Mouse (Mus musculus) heart, embryonic 15.5 days (tissue): ENCODE results near the gene Fut9. TPM values are rescaled to one million over a fixed set of nuclear protein-coding genes. Genes with fewer than 3 reads are reported as not detected.

Experiments
- ATAC-seq: fragments of 200-750 bp; cut with Nextera tagmentation; replicated peaks from 2 replicates; pipeline ENCODE4 v1.8.0; 2017; ENCODE audit warnings: low read depth, moderate TSS enrichment; ENCODE audit not compliant: insufficient number of reproducible peaks, insufficient read depth, low FRiP score
- H3K27ac ChIP-seq: fragments of 300-500 bp; sonication (generic); 2 replicates; pipeline ENCODE4 v1.5.1; 2015; ENCODE audit warnings: mild to moderate bottlenecking, inconsistent platforms
- H3K27me3 ChIP-seq: fragments of 300-500 bp; sonication (generic); 2 replicates; pipeline ENCODE4 v1.6.1; 2015; ENCODE audit warnings: inconsistent platforms
- H3K36me3 ChIP-seq: fragments of 300-500 bp; sonication (generic); 2 replicates; pipeline ENCODE4 v1.6.1; 2015; ENCODE audit warnings: mild to moderate bottlenecking, inconsistent platforms
- H3K4me1 ChIP-seq: fragments of 300-500 bp; sonication (generic); replicated peaks from 2 replicates; pipeline ENCODE4 v1.6.1; 2015; ENCODE audit warnings: inconsistent platforms
- H3K4me2 ChIP-seq: fragments of 300-500 bp; sonication (generic); 2 replicates; pipeline ENCODE4 v1.6.1; 2015; ENCODE audit warnings: inconsistent platforms, mild to moderate bottlenecking, moderate library complexity
- H3K4me3 ChIP-seq: fragments of 300-500 bp; sonication (generic); 2 replicates; pipeline ENCODE4 v1.5.1; 2015; ENCODE audit warnings: mild to moderate bottlenecking, inconsistent platforms
- H3K9ac ChIP-seq: fragments of 300-500 bp; sonication (generic); 2 replicates; pipeline ENCODE4 v1.6.1; 2015; ENCODE audit warnings: mild to moderate bottlenecking, inconsistent platforms
- H3K9me3 ChIP-seq: fragments of 300-500 bp; sonication (generic); replicated peaks from 2 replicates; pipeline ENCODE4 v1.6.1; 2016; ENCODE audit warnings: inconsistent platforms
- WGBS: fragments of 180-500 bp; shearing (Covaris S2); methylation state at CpG from one replicate; pipeline ENCODE4 v1.1.7; 2015; ENCODE audit warnings: mixed read lengths; 5-methylcytosine and 5-hydroxymethylcytosine counted together
- polyA plus RNA-seq: library from polyadenylated mRNA; unstranded; fragments of >200 nt; fragmentation: Nextera tagmentation; extraction: Ambion mirVana; gene quantifications from 2 replicates; pipeline ENCODE4 v1.2.1, GENCODE M21; 2015

Fut9 gene
- polyA plus RNA-seq, 1 experiment from 2014 or later, result 0.06 TPM

DNA sequence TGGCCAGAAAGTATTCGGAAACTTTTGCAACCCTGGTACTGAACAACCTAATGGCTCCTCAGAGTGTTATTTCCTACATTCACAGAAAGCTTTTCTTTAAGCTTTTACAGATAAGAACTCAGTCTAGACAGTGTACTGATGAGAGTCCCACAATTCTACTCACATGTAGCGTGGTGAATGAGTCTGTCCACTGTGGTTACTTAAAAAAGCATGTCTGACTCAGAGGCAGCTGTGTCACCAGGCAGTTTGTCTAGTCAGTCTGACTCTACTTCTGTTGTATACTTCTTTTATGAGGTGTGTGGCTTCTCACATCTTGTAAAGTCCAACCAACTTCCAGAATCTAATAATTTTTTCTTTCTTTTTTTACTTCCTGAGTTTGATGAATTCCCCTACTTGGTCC lies 154.5 kb downstream of the Fut9 start:
- Histone ChIP-seq H3K27ac (no peak overlapping the region), H3K4me3 (no peak overlapping the region), H3K4me2 (no peak overlapping the region), H3K9me3 (no peaks in the 10 kb centered on the region), H3K9ac (no peak overlapping the region), H3K27me3 (no peaks in the 10 kb centered on the region), H3K36me3 (no peaks in the 10 kb centered on the region), H3K4me1 (no peaks in the 10 kb centered on the region)
- 56% methylated on average over 2 of the region's 2 CpGs for WGBS
- ATAC-seq, result no peak

- 83% methylated on average over 4 of the region's 4 CpGs for WGBS
These were observed 158.1 kb downstream of the Fut9 start for GRCm38 (mm10) chr4:25641993-25642392.

GRCm38 (mm10) chr4:25633262-25633661 lies 166.8 kb downstream of the Fut9 start:
- no peak overlapping the region for H3K4me2 ChIP-seq
- no peak overlapping the region for H3K4me3 ChIP-seq
- H3K4me1 ChIP-seq, result no peaks in the 10 kb centered on the region
- WGBS, result 73% methylated on average over 2 of the region's 2 CpGs
- no peak for ATAC-seq
- no peak overlapping the region for H3K27ac ChIP-seq
- H3K27me3 ChIP-seq, result no peaks in the 10 kb centered on the region
- H3K9me3 ChIP-seq, result no peaks in the 10 kb centered on the region
- no peak overlapping the region for H3K9ac ChIP-seq
- H3K36me3 ChIP-seq, result no peaks in the 10 kb centered on the region

More at GRCm38 (mm10) chr4:25641993-25642392, 158.1 kb downstream of the Fut9 start:
- no peak overlapping the region for H3K27ac ChIP-seq
- H3K4me2 ChIP-seq, result no peak overlapping the region
- H3K36me3 ChIP-seq, result no peaks in the 10 kb centered on the region
- no peak overlapping the region for H3K9ac ChIP-seq
- H3K9me3 ChIP-seq, result no peaks in the 10 kb centered on the region
- H3K4me1 ChIP-seq, result no peaks in the 10 kb centered on the region
- ATAC-seq, result no peak
- H3K4me3 ChIP-seq, result no peak overlapping the region
- H3K27me3 ChIP-seq, result no peaks in the 10 kb centered on the region

- H3K27me3 ChIP-seq, result no peaks in the 10 kb centered on the region
- no peak overlapping the region for H3K4me2 ChIP-seq
- 66% methylated on average over 5 of the region's 5 CpGs for WGBS
- no peaks in the 10 kb centered on the region for H3K9me3 ChIP-seq
- H3K36me3 ChIP-seq, result no peaks in the 10 kb centered on the region
- no peak overlapping the region for H3K4me3 ChIP-seq
- no peak for ATAC-seq
- no peak overlapping the region for H3K27ac ChIP-seq
- H3K9ac ChIP-seq, result no peak overlapping the region
- H3K4me1 ChIP-seq, result no peaks in the 10 kb centered on the region
These were observed 171.9 kb downstream of the Fut9 start for GRCm38 (mm10) chr4:25628113-25628512.

GRCm38 (mm10) chr4:25627467-25627866 lies 172.6 kb downstream of the Fut9 start:
- Histone ChIP-seq H3K27ac (no peak overlapping the region), H3K27me3 (no peaks in the 10 kb centered on the region), H3K9ac (no peak overlapping the region), H3K4me2 (no peak overlapping the region), H3K36me3 (no peaks in the 10 kb centered on the region), H3K4me3 (no peak overlapping the region), H3K9me3 (no peaks in the 10 kb centered on the region), H3K4me1 (no peaks in the 10 kb centered on the region)
- WGBS, result 95% methylated on average over 9 of the region's 9 CpGs
- ATAC-seq, result no peak

GRCm38 (mm10) chr4:25627039-25627438 lies 173.0 kb downstream of the Fut9 start:
- Histone ChIP-seq H3K9me3 (no peaks in the 10 kb centered on the region), H3K27ac (no peak overlapping the region), H3K9ac (no peak overlapping the region), H3K4me3 (no peak overlapping the region), H3K36me3 (no peaks in the 10 kb centered on the region), H3K4me1 (no peaks in the 10 kb centered on the region), H3K4me2 (no peak overlapping the region), H3K27me3 (no peaks in the 10 kb centered on the region)
- no peak for ATAC-seq
- 42% methylated on average over 1 of the region's 1 CpGs for WGBS

DNA sequence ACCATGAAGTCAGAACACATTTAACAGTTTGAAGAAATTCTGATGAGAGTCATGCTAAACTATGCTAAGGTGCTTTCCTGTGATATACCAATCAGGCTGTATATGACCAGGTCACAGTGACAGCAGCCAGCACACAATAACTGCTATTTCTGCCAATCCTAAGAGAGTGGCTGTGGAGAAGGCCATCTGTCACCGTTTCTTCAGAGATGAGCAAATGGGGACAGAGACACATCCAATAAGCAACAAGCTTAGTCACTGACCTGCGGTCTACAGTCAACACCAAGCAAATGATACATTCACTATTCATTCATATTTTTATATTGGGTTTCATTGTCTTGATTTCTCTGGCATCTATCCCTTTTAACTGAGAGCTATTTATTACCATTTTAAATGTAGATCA lies 176.9 kb downstream of the Fut9 start:
- no peak overlapping the region for H3K4me2 ChIP-seq
- no peak for ATAC-seq
- H3K4me3 ChIP-seq, result no peak overlapping the region
- no peaks in the 10 kb centered on the region for H3K4me1 ChIP-seq
- H3K27ac ChIP-seq, result no peak overlapping the region
- no peaks in the 10 kb centered on the region for H3K36me3 ChIP-seq
- H3K9me3 ChIP-seq, result no peaks in the 10 kb centered on the region
- no peak overlapping the region for H3K9ac ChIP-seq
- H3K27me3 ChIP-seq, result no peaks in the 10 kb centered on the region
- 68% methylated on average over 2 of the region's 2 CpGs for WGBS

DNA sequence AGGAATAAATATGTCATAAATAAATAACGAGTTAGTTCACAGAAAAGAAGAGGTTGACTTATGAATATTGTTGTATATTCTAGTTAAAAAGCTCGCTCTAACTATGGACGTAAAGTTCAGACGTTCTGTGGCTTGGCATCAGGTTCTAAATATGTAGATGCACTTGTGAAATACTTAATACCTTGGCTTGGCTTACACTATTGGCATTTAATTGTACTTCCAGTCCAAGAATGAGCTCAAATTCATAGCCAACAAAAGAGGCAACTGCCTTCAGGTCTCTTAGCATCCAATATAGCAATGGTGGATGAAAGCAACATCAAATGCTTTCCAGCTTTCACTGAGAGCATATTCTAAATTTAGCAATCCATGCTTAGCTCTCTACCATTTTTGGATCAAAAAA lies 182.7 kb downstream of the Fut9 start:
- Histone ChIP-seq H3K4me3 (no peak overlapping the region), H3K9me3 (no peaks in the 10 kb centered on the region), H3K27ac (no peak overlapping the region), H3K9ac (no peak overlapping the region), H3K27me3 (no peaks in the 10 kb centered on the region), H3K4me1 (no peaks in the 10 kb centered on the region), H3K4me2 (no peak overlapping the region), H3K36me3 (no peaks in the 10 kb centered on the region)
- 75% methylated on average over 4 of the region's 4 CpGs for WGBS
- ATAC-seq, result no peak

DNA sequence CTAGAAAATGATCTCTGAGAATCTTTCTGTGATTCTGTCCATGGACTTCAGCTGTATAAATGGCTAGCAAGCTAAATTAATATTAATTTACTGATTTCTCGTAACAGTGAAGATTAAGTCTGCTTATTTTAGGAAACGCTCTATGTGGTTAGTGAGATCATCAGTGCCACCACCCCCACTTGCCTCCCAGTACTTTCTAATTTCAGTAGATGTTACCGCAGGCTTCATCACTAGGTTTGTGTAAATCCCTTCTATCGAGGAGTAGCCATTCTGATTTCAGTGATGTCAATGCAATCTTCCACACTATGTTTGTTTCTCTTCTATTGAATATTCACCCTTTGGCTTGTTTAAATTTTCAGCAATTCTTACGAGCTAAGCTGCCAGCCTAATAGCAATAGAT lies 186.6 kb downstream of the Fut9 start:
- Histone ChIP-seq H3K4me3 (no peak overlapping the region), H3K36me3 (no peaks in the 10 kb centered on the region), H3K9ac (no peak overlapping the region), H3K27me3 (no peaks in the 10 kb centered on the region), H3K27ac (no peak overlapping the region), H3K4me1 (no peaks in the 10 kb centered on the region), H3K4me2 (no peak overlapping the region), H3K9me3 (no peaks in the 10 kb centered on the region)
- WGBS, result 78% methylated on average over 5 of the region's 5 CpGs
- ATAC-seq, result no peak

GRCm38 (mm10) chr4:25610481-25610880 lies 189.6 kb downstream of the Fut9 start:
- Histone ChIP-seq H3K4me3 (no peak overlapping the region), H3K9me3 (no peaks in the 10 kb centered on the region), H3K27me3 (no peaks in the 10 kb centered on the region), H3K9ac (no peak overlapping the region), H3K36me3 (no peaks in the 10 kb centered on the region), H3K4me1 (no peaks in the 10 kb centered on the region), H3K4me2 (no peak overlapping the region), H3K27ac (no peak overlapping the region)
- ATAC-seq, result no peak
- 50% methylated on average over 2 of the region's 2 CpGs for WGBS

- no peaks in the 10 kb centered on the region for H3K27me3 ChIP-seq
- no peak overlapping the region for H3K4me2 ChIP-seq
- no peaks in the 10 kb centered on the region for H3K4me1 ChIP-seq
- H3K36me3 ChIP-seq, result no peaks in the 10 kb centered on the region
- no peak overlapping the region for H3K27ac ChIP-seq
- no peak overlapping the region for H3K4me3 ChIP-seq
- H3K9ac ChIP-seq, result no peak overlapping the region
- no peak for ATAC-seq
- WGBS, result 65% methylated on average over 4 of the region's 4 CpGs
- H3K9me3 ChIP-seq, result no peaks in the 10 kb centered on the region
These were observed 206.8 kb downstream of the Fut9 start for GRCm38 (mm10) chr4:25593218-25593617.
